Mouse (Mus musculus) ovary, postnatal 36 days (tissue): ENCODE measurements around the gene Kcnj6.

ENCODE experiments used
- DNase-seq: peaks from one replicate; pipeline ENCODE4 v3.0.0; 2022; ENCODE audit warnings: low spot score, mixed read lengths

Gene Kcnj6

GRCm38 (mm10) chr16:94997340-94997849, at the start of gene Kcnj6:
TSS of gene Kcnj6 (minus strand) at chr16:94997701.
- no peak for DNase-seq

GRCm38 (mm10) chr16:95009937-95010336, 12.4 kb upstream of the Kcnj6 start:
- no peak for DNase-seq

- no peak for DNase-seq
Measured at GRCm38 (mm10) chr16:95004599-95004998, 7.1 kb upstream of the Kcnj6 start.

GRCm38 (mm10) chr16:94999551-94999950, 2.0 kb upstream of the Kcnj6 start:
- no peak for DNase-seq

- no peak for DNase-seq
Measured at GRCm38 (mm10) chr16:94999019-94999418, 1.5 kb upstream of the Kcnj6 start.

- no peak for DNase-seq
Measured at GRCm38 (mm10) chr16:94996791-94997281, 665 bp downstream of the Kcnj6 start.

- peak; percentile 36 for DNase-seq
Measured at GRCm38 (mm10) chr16:94995542-94996131, 1.9 kb downstream of the Kcnj6 start.

- no peak for DNase-seq
Measured at GRCm38 (mm10) chr16:94994924-94995323, 2.6 kb downstream of the Kcnj6 start.

GRCm38 (mm10) chr16:94994148-94994547, 3.4 kb downstream of the Kcnj6 start:
- no peak for DNase-seq

GRCm38 (mm10) chr16:94990114-94990513, 7.4 kb downstream of the Kcnj6 start:
- DNase-seq = no peak

- DNase-seq = no peak
Measured at GRCm38 (mm10) chr16:94986731-94987130, 10.8 kb downstream of the Kcnj6 start.

- DNase-seq = no peak
Measured at GRCm38 (mm10) chr16:94984263-94984662, 13.2 kb downstream of the Kcnj6 start.

- no peak for DNase-seq
Measured at GRCm38 (mm10) chr16:94980374-94980773, 17.1 kb downstream of the Kcnj6 start.

GRCm38 (mm10) chr16:94979499-94979898, 18.0 kb downstream of the Kcnj6 start:
- DNase-seq = no peak

GRCm38 (mm10) chr16:94972080-94972855, 25.2 kb downstream of the Kcnj6 start:
- DNase-seq = peak; percentile 37

- DNase-seq = no peak
Measured at GRCm38 (mm10) chr16:94968941-94969340, 28.6 kb downstream of the Kcnj6 start.

GRCm38 (mm10) chr16:94968472-94968871, 29.0 kb downstream of the Kcnj6 start:
- no peak for DNase-seq

- no peak for DNase-seq
Measured at GRCm38 (mm10) chr16:94957156-94957828, 40.2 kb downstream of the Kcnj6 start.

- no peak for DNase-seq
Measured at GRCm38 (mm10) chr16:94956410-94956809, 41.1 kb downstream of the Kcnj6 start.

GRCm38 (mm10) chr16:94953294-94953693, 44.2 kb downstream of the Kcnj6 start:
- no peak for DNase-seq

- DNase-seq = no peak
Measured at GRCm38 (mm10) chr16:94949172-94949571, 48.3 kb downstream of the Kcnj6 start.

GRCm38 (mm10) chr16:94946848-94947247, 50.7 kb downstream of the Kcnj6 start:
- no peak for DNase-seq

- DNase-seq = no peak
Measured at GRCm38 (mm10) chr16:94932702-94933101, 64.8 kb downstream of the Kcnj6 start.
